Mouse (Mus musculus) lung, postnatal 0 days (tissue): ENCODE measurements at regions not wholly inside any gene's neighbourhood (a gene's known extent, or its start where the extent isn't known, plus 50 kb on each side); places are given as distances from the start of the nearest gene placed in this dataset.

Source experiments
- CTCF ChIP-seq: IDR thresholded peaks from 2 replicates; pipeline ENCODE4 v1.5.1; 2016; ENCODE audit warnings: antibody characterized with exemption, mild to moderate bottlenecking
- EP300 ChIP-seq: IDR thresholded peaks from 2 replicates; pipeline ENCODE4 v1.6.1; 2016; ENCODE audit warnings: antibody characterized with exemption, mild to moderate bottlenecking, control low read depth

- TF ChIP-seq CTCF (no peak), EP300 (no peak)
Observed at GRCm38 (mm10) chr12:51024057-51024743, 323.7 kb upstream of the G2e3 start.
